Mouse (Mus musculus): ENCODE measurements around the gene Gm853.

- TF ChIP-seq GATA1 (IDR thresholded peaks at IDR 0.05; ENCODE audit: low read length) (no peak), TAL1 (IDR thresholded peaks at IDR 0.05; ENCODE audit: low read length) (no peak)
Measured at GRCm38 (mm10) chr4:130174335-130175031, 47.7 kb downstream of the Gm853 start.

All from erythroblast, embryonic 14.5 days (primary cell).